ENCODE assay signal across 22 mouse cellular contexts in the genomic region with DNA sequence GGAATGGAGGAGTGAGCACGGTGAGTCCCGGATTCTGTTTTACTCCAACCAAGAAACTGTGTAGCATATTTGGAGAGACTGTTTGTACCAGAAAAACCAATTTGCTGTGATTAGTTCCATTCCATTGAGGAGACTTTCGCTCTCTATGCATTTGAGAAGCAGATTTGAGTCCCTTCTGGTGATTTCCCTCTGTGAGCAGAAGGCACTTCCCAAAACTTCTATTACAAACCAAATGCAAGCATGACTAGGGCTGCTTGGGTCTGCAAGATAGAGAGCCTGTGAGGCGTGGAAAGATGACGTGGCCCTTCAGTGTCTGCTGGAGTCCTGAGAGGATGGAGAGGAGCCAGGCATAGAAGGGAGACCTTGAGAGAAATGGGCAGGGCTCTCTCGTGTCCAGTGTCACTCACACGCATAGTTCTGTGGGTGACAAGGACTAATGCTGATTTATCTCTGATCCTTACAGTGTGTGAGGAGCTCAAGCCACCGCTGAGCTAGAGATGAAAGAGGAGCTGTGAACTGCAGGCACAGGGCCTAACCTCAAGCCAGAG.
DNase-seq lines count a peak whose midpoint lies in the region; ATAC-seq lines count a peak whose summit lies in the region.
"Had no signal": no experiment of that assay in that cellular context is flagged by ENCODE, and none has a peak within 500 bp of the region (broad histone marks: within the 10 kb centered on the region; RNA-seq: fewer than 3 reads in every experiment).

No protein-coding gene starts in this region.

- H3K9ac ChIP-seq in heart, embryonic 14.5 days (ENCODE audit: low read length) = no peak overlapping the region
- no peak overlapping the region for H3K9ac ChIP-seq in kidney, embryonic 14.5 days (ENCODE audit: low read depth, low read length)
- H3K9ac ChIP-seq: hindbrain, embryonic 13.5 days; limb, embryonic 12.5 days; liver, postnatal 0 days had no signal

- H3K9me3 ChIP-seq in heart, embryonic 14.5 days (ENCODE audit: control insufficient read depth, low read length) = no peaks in the 10 kb centered on the region
- no peaks in the 10 kb centered on the region for H3K9me3 ChIP-seq in kidney, embryonic 14.5 days (ENCODE audit: control insufficient read depth, low read length)
- H3K9me3 ChIP-seq: forebrain, embryonic 10.5 days; hindbrain, embryonic 13.5 days; limb, embryonic 12.5 days had no signal

- WGBS in heart, embryonic 14.5 days = 53% methylated on average over 8 of the region's 8 CpGs
- 81% methylated on average over 8 of the region's 8 CpGs for WGBS in kidney, embryonic 14.5 days

- H3K4me3 ChIP-seq in heart, embryonic 14.5 days (ENCODE audit: control insufficient read depth in 1 of 2, insufficient read depth in 1 of 2, low read depth in 1 of 2, low read length in 2 of 2) = no peak overlapping the region
- no peak overlapping the region for H3K4me3 ChIP-seq in kidney, embryonic 14.5 days (ENCODE audit: low read length)
- H3K4me3 ChIP-seq: forebrain, embryonic 10.5 days; hindbrain, embryonic 13.5 days; limb, embryonic 12.5 days had no signal

- no peaks in the 10 kb centered on the region for H3K27me3 ChIP-seq in heart, embryonic 14.5 days (ENCODE audit: control insufficient read depth, insufficient read depth, low read length)
- no peaks in the 10 kb centered on the region for H3K27me3 ChIP-seq in kidney, embryonic 14.5 days (ENCODE audit: control insufficient read depth, insufficient read depth, low read length)
- H3K27me3 ChIP-seq: hindbrain, embryonic 13.5 days; limb, embryonic 12.5 days had no signal

- no peak for DNase-seq in heart, adult 8-10 months (ENCODE audit: low spot score)
- DNase-seq in layer of hippocampus, adult 8-10 months (ENCODE audit: low spot score in 2 of 2) = peak; percentile 32 to 35
- no peak for DNase-seq in layer of hippocampus, postnatal 25 days (ENCODE audit: extremely low spot score in 1 of 2, low spot score in 1 of 2)
- DNase-seq in adrenal gland, postnatal 25 days = peak; percentile 60
- no peak for DNase-seq in thymus, adult 18-20 months
- DNase-seq: B cell, adult 2 months; cerebellum, adult 18-20 months; cerebellum, postnatal 14 days; gastrocnemius, postnatal 25 days; kidney, adult 18-20 months; liver, postnatal 0 days; lung, postnatal 10 days; thymus, postnatal 25 days had no signal

- peak overlapping the region in 1 of 2 experiments; percentile 16; a peak in 1 of 4 replicates for H3K27ac ChIP-seq in heart, embryonic 14.5 days (replicated peaks in 1 of 2; ENCODE audit: control insufficient read depth in 1 of 2, insufficient read depth in 1 of 2, low read depth in 2 of 2, low read length in 2 of 2)
- H3K27ac ChIP-seq in kidney, embryonic 14.5 days (ENCODE audit: low read depth, low read length) = no peak overlapping the region
- H3K27ac ChIP-seq: forebrain, embryonic 10.5 days; hindbrain, embryonic 13.5 days; kidney, postnatal 0 days; limb, embryonic 12.5 days had no signal

- peak; percentile 54; the same call in 1 of the 2 replicates for ATAC-seq in heart, embryonic 14.5 days (ENCODE audit: insufficient number of reproducible peaks, insufficient read depth, low FRiP score, low read depth)
- ATAC-seq in kidney, embryonic 14.5 days (ENCODE audit: low FRiP score, low TSS enrichment) = no peak
- ATAC-seq: forebrain, embryonic 16.5 days; liver, postnatal 0 days had no signal

- no peak overlapping the region for H3K4me2 ChIP-seq in heart, embryonic 14.5 days (ENCODE audit: low read length)
- no peak overlapping the region for H3K4me2 ChIP-seq in kidney, embryonic 14.5 days (replicated peaks; ENCODE audit: low read depth, low read length)
- H3K4me2 ChIP-seq: hindbrain, embryonic 13.5 days; limb, embryonic 12.5 days; liver, embryonic 11.5 days; midbrain, embryonic 11.5 days had no signal

- H3K4me1 ChIP-seq in heart, embryonic 14.5 days (ENCODE audit: control insufficient read depth in 2 of 2, insufficient read depth in 2 of 2, low read length in 2 of 2) = peaks cover 7 to 15% of the 10 kb centered on the region in 2 experiments
- no peaks in the 10 kb centered on the region for H3K4me1 ChIP-seq in kidney, embryonic 14.5 days (ENCODE audit: control insufficient read depth, insufficient read depth, low read length)

- no peaks in the 10 kb centered on the region for H3K36me3 ChIP-seq in heart, embryonic 14.5 days (ENCODE audit: control insufficient read depth, insufficient read depth, low read length)
- H3K36me3 ChIP-seq in kidney, embryonic 14.5 days (ENCODE audit: control insufficient read depth, insufficient read depth, low read length) = no peaks in the 10 kb centered on the region
- H3K36me3 ChIP-seq: forebrain, embryonic 10.5 days; hindbrain, embryonic 13.5 days; limb, embryonic 12.5 days had no signal

Comparison
In these comparisons a context has a peak if more than half of its experiments do, and no peak if none do; other contexts are left out.
1. DNase-seq: peak in layer of hippocampus, adult 8-10 months (2 of 2) and adrenal gland, postnatal 25 days (single experiment); none in heart, adult 8-10 months (single experiment), layer of hippocampus, postnatal 25 days (0 of 2) and thymus, adult 18-20 months (0 of 2).